Mouse (Mus musculus): ENCODE data around the gene Ptprm. TPM values are rescaled to one million over a fixed set of nuclear protein-coding genes. Genes with fewer than 3 reads are reported as not detected.

Gene Ptprm
- polyA plus RNA-seq, 2 experiments: 0.66 to 0.79 TPM

- no peak overlapping the region for H3K9ac ChIP-seq (replicated peaks)
- H3K27me3 ChIP-seq (ENCODE audit: control insufficient read depth, insufficient read depth, low read length): no peaks in the 10 kb centered on the region
- H3K4me3 ChIP-seq (ENCODE audit: insufficient read depth in 1 of 2, low read depth in 2 of 2, low read length in 2 of 2): no peak overlapping the region
- H3K9me3 ChIP-seq (ENCODE audit: control insufficient read depth, low read length): no peaks in the 10 kb centered on the region
- no peak overlapping the region for H3K27ac ChIP-seq
- TF ChIP-seq EP300 (IDR thresholded peaks at IDR 0.05; ENCODE audit: low read depth) (no peak), CTCF (IDR thresholded peaks at IDR 0.05; ENCODE audit: low read depth) (no peak)
- H3K4me2 ChIP-seq (ENCODE audit: low read depth): no peak overlapping the region
- 49% methylated on average over 9 of the region's 9 CpGs for WGBS (ENCODE audit: insufficient replicate concordance)
- DNase-seq (ENCODE audit: low read depth in 3 of 3, low spot score in 3 of 3) (no peak), ATAC-seq (ENCODE audit: insufficient read depth) (peak; percentile 63; the same call in 1 of the 2 replicates)
- H3K4me1 ChIP-seq (replicated peaks; ENCODE audit: control insufficient read depth in 2 of 2, insufficient read depth in 2 of 2, low read length in 1 of 2): no peaks in the 10 kb centered on the region
- no peaks in the 10 kb centered on the region for H3K36me3 ChIP-seq (replicated peaks; ENCODE audit: control insufficient read depth, insufficient read depth, low read depth)
Observed at GRCm38 (mm10) chr17:66880969-66881701, 473.1 kb downstream of the Ptprm start.

GRCm38 (mm10) chr17:66879151-66879550 lies 475.1 kb downstream of the Ptprm start:
- DNase-seq (ENCODE audit: low read depth in 3 of 3, low spot score in 3 of 3) (no peak), ATAC-seq (ENCODE audit: insufficient read depth) (no peak)
- Histone ChIP-seq H3K9ac (replicated peaks) (no peak overlapping the region), H3K27ac (no peak overlapping the region), H3K4me1 (replicated peaks; ENCODE audit: control insufficient read depth in 2 of 2, insufficient read depth in 2 of 2, low read length in 1 of 2) (no peaks in the 10 kb centered on the region), H3K4me2 (ENCODE audit: low read depth) (no peak overlapping the region), H3K36me3 (replicated peaks; ENCODE audit: control insufficient read depth, insufficient read depth, low read depth) (no peaks in the 10 kb centered on the region), H3K27me3 (ENCODE audit: control insufficient read depth, insufficient read depth, low read length) (no peaks in the 10 kb centered on the region), H3K4me3 (ENCODE audit: insufficient read depth in 1 of 2, low read depth in 2 of 2, low read length in 2 of 2) (no peak overlapping the region), H3K9me3 (ENCODE audit: control insufficient read depth, low read length) (no peaks in the 10 kb centered on the region)
- WGBS (ENCODE audit: insufficient replicate concordance): 52% methylated on average over 2 of the region's 2 CpGs
- TF ChIP-seq CTCF (IDR thresholded peaks at IDR 0.05; ENCODE audit: low read depth): no peak
- no peak for TF ChIP-seq EP300 (IDR thresholded peaks at IDR 0.05; ENCODE audit: low read depth)

- no peak overlapping the region for H3K9ac ChIP-seq (replicated peaks)
- H3K4me1 ChIP-seq (replicated peaks; ENCODE audit: control insufficient read depth in 2 of 2, insufficient read depth in 2 of 2, low read length in 1 of 2): no peaks in the 10 kb centered on the region
- TF ChIP-seq EP300 (IDR thresholded peaks at IDR 0.05; ENCODE audit: low read depth) (no peak), CTCF (IDR thresholded peaks at IDR 0.05; ENCODE audit: low read depth) (no peak)
- no peak overlapping the region for H3K4me3 ChIP-seq (ENCODE audit: insufficient read depth in 1 of 2, low read depth in 2 of 2, low read length in 2 of 2)
- H3K27ac ChIP-seq: no peak overlapping the region
- no peaks in the 10 kb centered on the region for H3K27me3 ChIP-seq (ENCODE audit: control insufficient read depth, insufficient read depth, low read length)
- no peak for DNase-seq (ENCODE audit: low read depth in 3 of 3, low spot score in 3 of 3)
- 43% methylated on average over 6 of the region's 6 CpGs for WGBS (ENCODE audit: insufficient replicate concordance)
- ATAC-seq (ENCODE audit: insufficient read depth): no peak
- no peaks in the 10 kb centered on the region for H3K9me3 ChIP-seq (ENCODE audit: control insufficient read depth, low read length)
- no peaks in the 10 kb centered on the region for H3K36me3 ChIP-seq (replicated peaks; ENCODE audit: control insufficient read depth, insufficient read depth, low read depth)
- H3K4me2 ChIP-seq (ENCODE audit: low read depth): no peak overlapping the region
Observed at GRCm38 (mm10) chr17:66877582-66877981, 476.7 kb downstream of the Ptprm start.

- H3K4me1 ChIP-seq (replicated peaks; ENCODE audit: control insufficient read depth in 2 of 2, insufficient read depth in 2 of 2, low read length in 1 of 2): no peaks in the 10 kb centered on the region
- no peaks in the 10 kb centered on the region for H3K27me3 ChIP-seq (ENCODE audit: control insufficient read depth, insufficient read depth, low read length)
- H3K36me3 ChIP-seq (replicated peaks; ENCODE audit: control insufficient read depth, insufficient read depth, low read depth): no peaks in the 10 kb centered on the region
- H3K9me3 ChIP-seq (ENCODE audit: control insufficient read depth, low read length): no peaks in the 10 kb centered on the region
- H3K27ac ChIP-seq: no peak overlapping the region
- H3K9ac ChIP-seq (replicated peaks): no peak overlapping the region
- WGBS (ENCODE audit: insufficient replicate concordance): 72% methylated on average over 11 of the region's 11 CpGs
- DNase-seq (ENCODE audit: low read depth in 3 of 3, low spot score in 3 of 3): no peak
- no peak for ATAC-seq (ENCODE audit: insufficient read depth)
- no peak overlapping the region for H3K4me2 ChIP-seq (ENCODE audit: low read depth)
- no peak overlapping the region for H3K4me3 ChIP-seq (ENCODE audit: insufficient read depth in 1 of 2, low read depth in 2 of 2, low read length in 2 of 2)
- TF ChIP-seq EP300 (IDR thresholded peaks at IDR 0.05; ENCODE audit: low read depth) (no peak), CTCF (IDR thresholded peaks at IDR 0.05; ENCODE audit: low read depth) (no peak)
Observed at GRCm38 (mm10) chr17:66874810-66875209, 479.4 kb downstream of the Ptprm start.

- no peak for DNase-seq (ENCODE audit: low read depth in 3 of 3, low spot score in 3 of 3)
- Histone ChIP-seq H3K4me1 (replicated peaks; ENCODE audit: control insufficient read depth in 2 of 2, insufficient read depth in 2 of 2, low read length in 1 of 2) (no peaks in the 10 kb centered on the region), H3K9me3 (ENCODE audit: control insufficient read depth, low read length) (no peaks in the 10 kb centered on the region), H3K36me3 (replicated peaks; ENCODE audit: control insufficient read depth, insufficient read depth, low read depth) (no peaks in the 10 kb centered on the region), H3K4me2 (ENCODE audit: low read depth) (no peak overlapping the region), H3K4me3 (ENCODE audit: insufficient read depth in 1 of 2, low read depth in 2 of 2, low read length in 2 of 2) (no peak overlapping the region), H3K9ac (replicated peaks) (no peak overlapping the region), H3K27me3 (ENCODE audit: control insufficient read depth, insufficient read depth, low read length) (no peaks in the 10 kb centered on the region), H3K27ac (no peak overlapping the region)
- no peak for ATAC-seq (ENCODE audit: insufficient read depth)
- TF ChIP-seq CTCF (IDR thresholded peaks at IDR 0.05; ENCODE audit: low read depth) (no peak), EP300 (IDR thresholded peaks at IDR 0.05; ENCODE audit: low read depth) (no peak)
- WGBS (ENCODE audit: insufficient replicate concordance): 55% methylated on average over 4 of the region's 4 CpGs
Observed at GRCm38 (mm10) chr17:66871396-66871795, 482.9 kb downstream of the Ptprm start.

Data from liver, embryonic 14.5 days (tissue).